Comparison of ENCODE assay signal across 17 mouse cellular contexts in the genomic region with DNA sequence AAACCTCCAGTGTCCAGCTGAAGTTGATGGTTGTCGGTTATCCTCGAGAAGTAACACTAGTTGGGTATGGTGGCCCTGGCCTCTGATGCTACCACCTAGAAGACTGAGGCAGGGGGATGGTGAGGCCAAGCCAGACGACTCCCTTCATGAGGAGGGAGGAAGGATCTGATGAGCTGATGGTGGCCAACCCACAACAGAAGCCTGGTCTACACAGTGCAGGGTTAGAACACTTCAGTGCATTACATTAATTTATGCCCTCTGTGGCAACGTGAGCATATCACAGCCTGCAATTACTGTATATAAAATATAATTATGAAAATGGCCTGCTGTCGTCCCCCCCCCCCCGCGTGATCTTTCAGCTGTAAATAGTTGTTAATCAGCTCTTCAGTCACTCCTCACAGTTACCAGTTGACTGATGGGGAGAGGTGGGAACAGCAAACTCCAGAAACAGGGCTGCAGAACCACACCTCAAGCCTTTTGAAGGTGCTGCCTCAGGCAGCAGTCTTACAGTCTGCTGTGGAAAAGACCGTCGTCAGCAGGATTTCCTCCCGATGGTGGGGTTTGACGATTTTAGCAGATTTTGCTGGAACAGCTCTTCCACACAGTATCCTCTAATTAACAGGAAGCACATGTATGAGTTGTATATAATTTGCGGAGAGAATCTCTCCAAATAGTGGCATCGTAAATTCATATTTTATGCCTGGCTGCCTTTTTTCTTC. TPM values are rescaled to one million over a fixed set of nuclear protein-coding genes. Genes with fewer than 3 reads are reported as not detected.
DNase-seq lines count a peak whose midpoint lies in the region; ATAC-seq and TF ChIP-seq lines count a peak whose summit lies in the region.
"Had no signal": no experiment of that assay in that cellular context is flagged by ENCODE, and none has a peak within 500 bp of the region (broad histone marks: within the 10 kb centered on the region; RNA-seq: fewer than 3 reads in every experiment).

No protein-coding gene starts in this region.

- ATAC-seq in forebrain, embryonic 11.5 days (replicated peaks; ENCODE audit: low FRiP score) = no peak
- ATAC-seq in forebrain, embryonic 12.5 days (ENCODE audit: low FRiP score) = no peak
- ATAC-seq in kidney, embryonic 15.5 days (replicated peaks; ENCODE audit: low FRiP score) = no peak
- ATAC-seq in forebrain, embryonic 15.5 days (replicated peaks) = peak; percentile 55

- DNase-seq in forebrain, embryonic 11.5 days (ENCODE audit: low spot score) = peak; percentile 37
- no peak for DNase-seq in kidney, postnatal 36 days
- DNase-seq in ES-E14 (ENCODE audit: low read depth, low spot score) = no peak
- DNase-seq in urinary bladder, postnatal 10 days (ENCODE audit: low spot score) = no peak
- no peak for DNase-seq in layer of hippocampus, postnatal 10 days (ENCODE audit: low spot score in 2 of 2)
- DNase-seq: adrenal gland, adult 8-10 months; cerebellum, adult 11 months; heart, postnatal 14 days; kidney, adult 9 months; lung, adult 2 months; right cerebral cortex, postnatal 14 days; thymus, adult 18-20 months had no signal

- in situ Hi-C loops in ES-E14 (cut with MboI; ENCODE audit: low sequenced_read_pairs in 2 of 2, unreplicated experiment in 2 of 2) = no loop called here

- H3K4me1 ChIP-seq in forebrain, embryonic 11.5 days (replicated peaks; ENCODE audit: control insufficient read depth, insufficient read depth, low read length) = no peaks in the 10 kb centered on the region; the same call in 1 of the 2 replicates
- peaks cover 9% of the 10 kb centered on the region; the same call in 1 of the 2 replicates for H3K4me1 ChIP-seq in forebrain, embryonic 12.5 days
- H3K4me1 ChIP-seq in kidney, embryonic 15.5 days = peaks cover 36% of the 10 kb centered on the region
- H3K4me1 ChIP-seq in ES-E14 (ENCODE audit: control insufficient read depth in 2 of 2, insufficient read depth in 2 of 2, low read length in 2 of 2, poor library complexity in 1 of 2) = peaks cover 0 to 6% of the 10 kb centered on the region in 2 experiments; a peak in 2 of 4 replicates
- H3K4me1 ChIP-seq in forebrain, embryonic 15.5 days = peaks cover 21% of the 10 kb centered on the region

- H3K27ac ChIP-seq in forebrain, embryonic 11.5 days (ENCODE audit: low read depth, low read length) = no peak overlapping the region
- no peak overlapping the region for H3K27ac ChIP-seq in forebrain, embryonic 12.5 days
- H3K27ac ChIP-seq in kidney, embryonic 15.5 days = 0 out of 2 replicates have a peak overlapping the region, but pooled peaks have one; percentile 6
- H3K27ac ChIP-seq in ES-E14 (ENCODE audit: insufficient read depth, low read depth, low read length, poor library complexity, severe bottlenecking) = no peak overlapping the region
- H3K27ac ChIP-seq in forebrain, embryonic 15.5 days (replicated peaks) = peak overlapping the region; percentile 63
- H3K27ac ChIP-seq: limb, embryonic 12.5 days; midbrain, embryonic 12.5 days had no signal

- H3K9me3 ChIP-seq in forebrain, embryonic 11.5 days (ENCODE audit: control insufficient read depth, low read length) = no peaks in the 10 kb centered on the region
- no peaks in the 10 kb centered on the region for H3K9me3 ChIP-seq in forebrain, embryonic 12.5 days
- no peaks in the 10 kb centered on the region for H3K9me3 ChIP-seq in kidney, embryonic 15.5 days (replicated peaks)
- H3K9me3 ChIP-seq in ES-E14 (ENCODE audit: control insufficient read depth, insufficient read depth, low read depth, low read length) = no peaks in the 10 kb centered on the region
- no peaks in the 10 kb centered on the region for H3K9me3 ChIP-seq in forebrain, embryonic 15.5 days
- H3K9me3 ChIP-seq: limb, embryonic 12.5 days; midbrain, embryonic 12.5 days had no signal

- 86% methylated on average over 13 of the region's 13 CpGs for WGBS in forebrain, embryonic 11.5 days
- 82% methylated on average over 13 of the region's 13 CpGs for WGBS in forebrain, embryonic 12.5 days
- 64% methylated on average over 13 of the region's 13 CpGs for WGBS in kidney, embryonic 15.5 days
- WGBS in forebrain, embryonic 15.5 days = 67% methylated on average over 13 of the region's 13 CpGs

- H3K4me2 ChIP-seq in forebrain, embryonic 11.5 days (ENCODE audit: low read depth, low read length, severe bottlenecking) = no peak overlapping the region
- H3K4me2 ChIP-seq in forebrain, embryonic 12.5 days = no peak overlapping the region
- H3K4me2 ChIP-seq in kidney, embryonic 15.5 days = no peak overlapping the region
- no peak overlapping the region for H3K4me2 ChIP-seq in forebrain, embryonic 15.5 days (replicated peaks)
- H3K4me2 ChIP-seq: limb, embryonic 12.5 days; midbrain, embryonic 12.5 days had no signal

- H3K27me3 ChIP-seq in forebrain, embryonic 11.5 days (ENCODE audit: control insufficient read depth, insufficient read depth, low read length) = no peaks in the 10 kb centered on the region
- H3K27me3 ChIP-seq in forebrain, embryonic 12.5 days = no peaks in the 10 kb centered on the region
- no peaks in the 10 kb centered on the region for H3K27me3 ChIP-seq in kidney, embryonic 15.5 days
- no peaks in the 10 kb centered on the region for H3K27me3 ChIP-seq in forebrain, embryonic 15.5 days
- H3K27me3 ChIP-seq: limb, embryonic 12.5 days; midbrain, embryonic 12.5 days had no signal

- H3K4me3 ChIP-seq in forebrain, embryonic 11.5 days (ENCODE audit: low read depth, low read length) = no peak overlapping the region
- no peak overlapping the region for H3K4me3 ChIP-seq in forebrain, embryonic 12.5 days (replicated peaks)
- no peak overlapping the region for H3K4me3 ChIP-seq in kidney, embryonic 15.5 days (replicated peaks)
- H3K4me3 ChIP-seq in ES-E14 (ENCODE audit: insufficient read depth in 1 of 2, low read depth in 1 of 2, low read length in 2 of 2, poor library complexity in 1 of 2, severe bottlenecking in 1 of 2) = no peak overlapping the region
- no peak overlapping the region for H3K4me3 ChIP-seq in forebrain, embryonic 15.5 days
- H3K4me3 ChIP-seq: limb, embryonic 12.5 days; midbrain, embryonic 12.5 days had no signal

- no peaks in the 10 kb centered on the region for H3K36me3 ChIP-seq in forebrain, embryonic 11.5 days (ENCODE audit: control insufficient read depth, insufficient read depth, low read length)
- no peaks in the 10 kb centered on the region for H3K36me3 ChIP-seq in forebrain, embryonic 12.5 days (replicated peaks)
- H3K36me3 ChIP-seq in kidney, embryonic 15.5 days = no peaks in the 10 kb centered on the region
- H3K36me3 ChIP-seq in ES-E14 (ENCODE audit: control insufficient read depth, insufficient read depth, low read length, poor library complexity, severe bottlenecking) = no peaks in the 10 kb centered on the region; the same call in 1 of the 2 replicates
- no peaks in the 10 kb centered on the region for H3K36me3 ChIP-seq in forebrain, embryonic 15.5 days
- H3K36me3 ChIP-seq: limb, embryonic 12.5 days; midbrain, embryonic 12.5 days had no signal

- no peak overlapping the region for H3K9ac ChIP-seq in forebrain, embryonic 11.5 days (ENCODE audit: low read length)
- H3K9ac ChIP-seq in forebrain, embryonic 12.5 days = no peak overlapping the region
- H3K9ac ChIP-seq in kidney, embryonic 15.5 days = no peak overlapping the region
- no peak overlapping the region for H3K9ac ChIP-seq in ES-E14 (ENCODE audit: insufficient read depth, low read depth, low read length, poor library complexity, severe bottlenecking)
- H3K9ac ChIP-seq in forebrain, embryonic 15.5 days (replicated peaks) = no peak overlapping the region
- H3K9ac ChIP-seq: limb, embryonic 12.5 days; midbrain, embryonic 12.5 days had no signal

TF ChIP-seq in ES-E14, 5 proteins besides CTCF, POLR2A, EP300 and RAD21:
- TF ChIP-seq HCFC1 (IDR thresholded peaks at IDR 0.05; ENCODE audit: borderline replicate concordance, insufficient read depth, low read length) (no peak), MAFK (IDR thresholded peaks at IDR 0.05; ENCODE audit: insufficient read depth, low read depth, low read length) (peak; percentile 47; the same call in 1 of the 2 replicates)

RNA-seq across cellular contexts. Expression of a gene that starts 17.0 kb away (rescaled TPM):
- 13.2 TPM in 2 replicates for polyA plus RNA-seq in forebrain, embryonic 11.5 days (2014; fragmentation: Nextera tagmentation; extraction: Ambion mirVana)
- polyA plus RNA-seq in forebrain, embryonic 12.5 days (2016; fragmentation: Nextera tagmentation; extraction: Ambion mirVana) = 9.9 and 11.3 TPM in 2 replicates
- polyA plus RNA-seq in kidney, embryonic 15.5 days (2015; fragmentation: Nextera tagmentation; extraction: Ambion mirVana) = 19.2 and 19.5 TPM in 2 replicates
- total RNA-seq in ES-E14 (2012; rRNA removed) = 8.9 and 13.3 TPM in 2 replicates
- polyA plus RNA-seq in forebrain, embryonic 15.5 days (2015; fragmentation: Nextera tagmentation; extraction: Ambion mirVana) = 21.4 and 21.7 TPM in 2 replicates
- total RNA-seq in layer of hippocampus, postnatal 10 days (2021) = 10 to 100 TPM; 20.3 to 24.4 TPM

Comparison
In these comparisons a context has a peak if more than half of its experiments do, and no peak if none do; other contexts are left out.
1. H3K27ac ChIP-seq: peak in kidney, embryonic 15.5 days (single experiment) and forebrain, embryonic 15.5 days (single experiment); none in forebrain, embryonic 11.5 days (single experiment), forebrain, embryonic 12.5 days (single experiment) and ES-E14 (single experiment).